In the genomic region with DNA sequence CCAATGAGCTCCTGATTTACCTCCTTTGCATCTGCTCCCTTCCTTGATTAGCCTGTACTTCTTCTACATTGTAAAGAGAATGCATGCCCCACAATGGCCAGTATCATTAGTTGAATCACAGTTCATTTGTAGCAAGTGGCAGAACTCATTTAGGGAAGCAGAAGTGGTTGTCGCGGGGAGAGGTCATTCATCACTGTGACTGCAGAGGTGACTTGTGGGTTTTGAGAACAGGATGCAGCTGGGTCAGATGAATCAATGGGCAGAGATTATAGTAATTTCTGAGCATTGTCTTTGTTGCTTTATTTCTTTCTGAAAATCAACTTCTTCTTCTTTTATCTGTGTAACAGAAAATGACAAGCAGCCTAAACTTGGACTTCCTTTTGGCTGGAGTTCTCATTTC, we compare ENCODE assay signal across 23 mouse cellular contexts. TPM values are rescaled to one million over a fixed set of nuclear protein-coding genes. Genes with fewer than 3 reads are reported as not detected.
DNase-seq lines count a peak whose midpoint lies in the region; ATAC-seq and TF ChIP-seq lines count a peak whose summit lies in the region.
"Had no signal": no experiment of that assay in that cellular context is flagged by ENCODE, and none has a peak within 500 bp of the region (broad histone marks: within the 10 kb centered on the region; RNA-seq: fewer than 3 reads in every experiment).

No protein-coding gene starts in this region.

- no peaks in the 10 kb centered on the region for H3K27me3 ChIP-seq in midbrain, embryonic 14.5 days (ENCODE audit: control insufficient read depth, insufficient read depth, low read length)
- no peaks in the 10 kb centered on the region for H3K27me3 ChIP-seq in intestine, postnatal 0 days (replicated peaks; ENCODE audit: control insufficient read depth, insufficient read depth, low read length)
- no peaks in the 10 kb centered on the region for H3K27me3 ChIP-seq in heart, embryonic 10.5 days (ENCODE audit: insufficient read depth, poor library complexity, severe bottlenecking)
- H3K27me3 ChIP-seq: intestine, embryonic 15.5 days; limb, embryonic 15.5 days; midbrain, embryonic 15.5 days had no signal

- H3K4me1 ChIP-seq in midbrain, embryonic 14.5 days (ENCODE audit: control insufficient read depth, insufficient read depth, low read length) = no peaks in the 10 kb centered on the region
- no peaks in the 10 kb centered on the region for H3K4me1 ChIP-seq in intestine, postnatal 0 days (replicated peaks; ENCODE audit: control insufficient read depth, insufficient read depth, low read length)
- H3K4me1 ChIP-seq in heart, embryonic 10.5 days = no peaks in the 10 kb centered on the region
- H3K4me1 ChIP-seq: intestine, embryonic 15.5 days; limb, embryonic 15.5 days; midbrain, embryonic 15.5 days had no signal

- no peak for TF ChIP-seq CTCF in intestine, postnatal 0 days (IDR thresholded peaks at IDR 0.05; ENCODE audit: low read depth)

- no peak overlapping the region for H3K27ac ChIP-seq in midbrain, embryonic 14.5 days (replicated peaks; ENCODE audit: low read depth, low read length)
- H3K27ac ChIP-seq in intestine, postnatal 0 days (ENCODE audit: low read depth, low read length) = no peak overlapping the region
- H3K27ac ChIP-seq in heart, embryonic 10.5 days = no peak overlapping the region
- H3K27ac ChIP-seq: hindbrain, embryonic 14.5 days; intestine, embryonic 15.5 days; limb, embryonic 15.5 days; midbrain, embryonic 15.5 days; stomach, postnatal 0 days had no signal

- no peaks in the 10 kb centered on the region for H3K36me3 ChIP-seq in midbrain, embryonic 14.5 days (ENCODE audit: control insufficient read depth, insufficient read depth, low read length)
- no peaks in the 10 kb centered on the region for H3K36me3 ChIP-seq in intestine, postnatal 0 days (ENCODE audit: control insufficient read depth, insufficient read depth)
- no peaks in the 10 kb centered on the region for H3K36me3 ChIP-seq in heart, embryonic 10.5 days
- H3K36me3 ChIP-seq: intestine, embryonic 15.5 days; limb, embryonic 15.5 days; midbrain, embryonic 15.5 days had no signal

- ATAC-seq in hematopoietic stem cell, adult 5-6 weeks (replicated peaks in 1 of 2; ENCODE audit: insufficient read depth in 1 of 2, low FRiP score in 2 of 2, low TSS enrichment in 1 of 2, low read depth in 1 of 2, poor library complexity in 2 of 2, severe bottlenecking in 2 of 2) = peak; percentile 99
- no peak for ATAC-seq in midbrain, embryonic 14.5 days (ENCODE audit: low FRiP score, low TSS enrichment)
- ATAC-seq in intestine, postnatal 0 days = no peak
- ATAC-seq: intestine, embryonic 15.5 days; midbrain, embryonic 15.5 days had no signal

- H3K4me3 ChIP-seq in midbrain, embryonic 14.5 days (replicated peaks; ENCODE audit: low read depth, low read length) = no peak overlapping the region
- H3K4me3 ChIP-seq in intestine, postnatal 0 days (ENCODE audit: low read depth, low read length) = no peak overlapping the region
- no peak overlapping the region for H3K4me3 ChIP-seq in heart, embryonic 10.5 days
- H3K4me3 ChIP-seq: intestine, embryonic 15.5 days; limb, embryonic 15.5 days; midbrain, embryonic 15.5 days had no signal

- no peaks in the 10 kb centered on the region for H3K9me3 ChIP-seq in midbrain, embryonic 14.5 days (ENCODE audit: control insufficient read depth, low read length)
- no peaks in the 10 kb centered on the region for H3K9me3 ChIP-seq in intestine, postnatal 0 days (ENCODE audit: control insufficient read depth)
- H3K9me3 ChIP-seq in heart, embryonic 10.5 days = no peaks in the 10 kb centered on the region
- H3K9me3 ChIP-seq: intestine, embryonic 15.5 days; limb, embryonic 15.5 days; midbrain, embryonic 15.5 days had no signal

- H3K9ac ChIP-seq in midbrain, embryonic 14.5 days (replicated peaks; ENCODE audit: low read length) = no peak overlapping the region
- H3K9ac ChIP-seq in intestine, postnatal 0 days (ENCODE audit: low read depth, low read length) = no peak overlapping the region
- H3K9ac ChIP-seq: hindbrain, embryonic 14.5 days; intestine, embryonic 15.5 days; limb, embryonic 15.5 days; midbrain, embryonic 15.5 days had no signal

- WGBS in midbrain, embryonic 14.5 days = 80% methylated on average over 2 of the region's 2 CpGs
- 65% methylated on average over 2 of the region's 2 CpGs for WGBS in intestine, postnatal 0 days
- 84% methylated on average over 2 of the region's 2 CpGs for WGBS in heart, embryonic 10.5 days

- H3K4me2 ChIP-seq in midbrain, embryonic 14.5 days (ENCODE audit: low read length) = no peak overlapping the region
- H3K4me2 ChIP-seq in intestine, postnatal 0 days (replicated peaks; ENCODE audit: low read depth) = no peak overlapping the region
- H3K4me2 ChIP-seq: hindbrain, embryonic 14.5 days; intestine, embryonic 15.5 days; limb, embryonic 15.5 days; midbrain, embryonic 15.5 days had no signal

- peak; percentile 5 for DNase-seq in kidney, adult 9 months
- DNase-seq in kidney, postnatal 25 days = no peak
- peak; percentile 84 for DNase-seq in 416B (ENCODE audit: low read depth)
- DNase-seq in MN1 (ENCODE audit: low spot score) = peak; percentile 3
- DNase-seq in midbrain, embryonic 14.5 days = no peak
- no peak for DNase-seq in heart, embryonic 10.5 days (ENCODE audit: low spot score)
- DNase-seq: cerebellum, adult 11-12 months; cerebellum, postnatal 36 days; gastrocnemius, postnatal 14 days; heart, postnatal 10 days had no signal

RNA-seq across cellular contexts. Expression of a gene that starts 21.5 kb away (rescaled TPM):
- not detected in 2 replicates for total RNA-seq in hematopoietic stem cell, adult 5-6 weeks (2017)
- polyA plus RNA-seq in midbrain, embryonic 14.5 days (2014; fragmentation: Nextera tagmentation; extraction: Ambion mirVana) = not detected in 2 replicates
- not detected in 2 replicates for polyA plus RNA-seq in intestine, postnatal 0 days (2015; fragmentation: Nextera tagmentation; extraction: Ambion mirVana)
- not detected in 2 replicates for polyA plus RNA-seq in heart, embryonic 10.5 days (2016; fragmentation: Nextera tagmentation; extraction: Ambion mirVana)
- total RNA-seq: gastrocnemius, postnatal 14 days; heart, postnatal 10 days; layer of hippocampus, postnatal 25 days; left cerebral cortex, postnatal 25 days had no signal
- polyA plus RNA-seq: C2C12; embryonic facial prominence, embryonic 14.5 days; frontal cortex, adult 2 months; hindbrain, embryonic 14.5 days; intestine, embryonic 15.5 days; limb, embryonic 15.5 days; lung, embryonic 16.5 days; midbrain, embryonic 15.5 days; stomach, postnatal 0 days had no signal

RNA-seq across cellular contexts. Expression of a gene that starts 43.0 kb away (rescaled TPM):
- total RNA-seq in hematopoietic stem cell, adult 5-6 weeks (2017) = 9.0 and 20.8 TPM in 2 replicates
- polyA plus RNA-seq in midbrain, embryonic 14.5 days (2014; fragmentation: Nextera tagmentation; extraction: Ambion mirVana) = 21.2 and 21.4 TPM in 2 replicates
- 28.5 and 31.8 TPM in 2 replicates for polyA plus RNA-seq in intestine, postnatal 0 days (2015; fragmentation: Nextera tagmentation; extraction: Ambion mirVana)
- 20.3 and 20.7 TPM in 2 replicates for polyA plus RNA-seq in heart, embryonic 10.5 days (2016; fragmentation: Nextera tagmentation; extraction: Ambion mirVana)

RNA-seq across cellular contexts. Expression of a gene that starts 48.2 kb away (rescaled TPM):
- total RNA-seq in hematopoietic stem cell, adult 5-6 weeks (2017) = 5.4 and 6.4 TPM in 2 replicates
- polyA plus RNA-seq in midbrain, embryonic 14.5 days (2014; fragmentation: Nextera tagmentation; extraction: Ambion mirVana) = 7.8 and 8.3 TPM in 2 replicates
- polyA plus RNA-seq in intestine, postnatal 0 days (2015; fragmentation: Nextera tagmentation; extraction: Ambion mirVana) = 5.7 and 6.4 TPM in 2 replicates
- 11.4 and 13.6 TPM in 2 replicates for polyA plus RNA-seq in heart, embryonic 10.5 days (2016; fragmentation: Nextera tagmentation; extraction: Ambion mirVana)

Comparison
In these comparisons a context has a peak if more than half of its experiments do, and no peak if none do; other contexts are left out.
1. DNase-seq: peak in kidney, adult 9 months (single experiment), 416B (single experiment) and MN1 (single experiment); none in kidney, postnatal 25 days (0 of 2), midbrain, embryonic 14.5 days (single experiment) and heart, embryonic 10.5 days (single experiment).
2. ATAC-seq: peak in hematopoietic stem cell, adult 5-6 weeks (2 of 2); none in midbrain, embryonic 14.5 days (single experiment) and intestine, postnatal 0 days (single experiment).